Mouse (Mus musculus) embryonic facial prominence, embryonic 11.5 days (tissue): ENCODE measurements around the gene Disp1. TPM values are rescaled to one million over a fixed set of nuclear protein-coding genes. Genes with fewer than 3 reads are reported as not detected.

Source experiments
- microRNA-seq: library from miRNA; unstranded; fragments of <30 nt; microRNA quantifications from one replicate; pipeline ENCODE4, GENCODE M21; 2016; ENCODE audit warnings: borderline number of aligned reads
- polyA plus RNA-seq: library from polyadenylated mRNA; unstranded; fragments of >200 nt; fragmentation: Nextera tagmentation; extraction: Ambion mirVana; gene quantifications from 2 replicates; pipeline ENCODE4 v1.2.1, GENCODE M21; 2014

The Disp1 gene
- polyA plus RNA-seq, 1 experiment from 2014 or later, result 12.4 TPM

Small RNA genes lying within 50 kb of the gene (microRNA-seq; reads per million reads assigned to microRNA genes)
- gene Gm24975, result not detected

Other genes with a start within 250 kb of the Disp1 start
- 33.7 and 40.9 TPM in 2 replicates for gene Aida, start 75.1 kb upstream of the Disp1 start, polyA plus RNA-seq
- 51.8 and 57.2 TPM in 2 replicates for gene Brox, start 75.7 kb upstream of the Disp1 start, polyA plus RNA-seq
- 89.6 and 94.7 TPM in 2 replicates for gene Mia3, start 148.0 kb upstream of the Disp1 start, polyA plus RNA-seq
- 17.0 and 19.5 TPM in 2 replicates for gene Taf1a, start 167.5 kb upstream of the Disp1 start, polyA plus RNA-seq
- 0.73 TPM in 1 of 2 replicates, not detected in the other for gene Hhipl2, start 196.7 kb upstream of the Disp1 start, polyA plus RNA-seq